Mouse (Mus musculus): ENCODE measurements around the gene Jpt1. TPM values are rescaled to one million over a fixed set of nuclear protein-coding genes. Genes with fewer than 3 reads are reported as not detected.

The Jpt1 gene
- polyA plus RNA-seq, 1 experiment = 386 TPM

- H3K36me3 ChIP-seq (ENCODE audit: control insufficient read depth, insufficient read depth) = no peaks in the 10 kb centered on the region
Observed at GRCm38 (mm10) chr11:115543571-115543970, 29.4 kb upstream of the Jpt1 start.

GRCm38 (mm10) chr11:115538045-115538444 is 23.9 kb upstream of the Jpt1 start:
- Histone ChIP-seq H3K4me3 (no peak overlapping the region), H3K79me2 (ENCODE audit: control insufficient read depth, insufficient read depth) (peaks cover 24% of the 10 kb centered on the region), H3K4me2 (ENCODE audit: low read depth) (no peak overlapping the region), H3ac (ENCODE audit: control insufficient read depth, insufficient read length) (no peak overlapping the region), H3K27me3 (ENCODE audit: control insufficient read depth, insufficient read depth, insufficient read length) (no peaks in the 10 kb centered on the region), H3K36me3 (ENCODE audit: control insufficient read depth, insufficient read depth) (peaks cover 14% of the 10 kb centered on the region)
- TF ChIP-seq MAX (IDR thresholded peaks at IDR 0.05; ENCODE audit: low read depth) (no peak), TCF3 (IDR thresholded peaks at IDR 0.05; ENCODE audit: insufficient read length, low read depth) (no peak), MYOD1 (IDR thresholded peaks at IDR 0.05; ENCODE audit: control insufficient read depth in 1 of 3, insufficient read length in 2 of 3, low read depth in 2 of 3) (no peak), SRF (IDR thresholded peaks at IDR 0.05; ENCODE audit: control insufficient read depth, insufficient read length, low read depth) (no peak), POLR2AphosphoS2 (IDR thresholded peaks at IDR 0.05; ENCODE audit: insufficient read length, low read depth) (no peak), E2F4 (IDR thresholded peaks at IDR 0.05; ENCODE audit: insufficient read depth) (no peak), MYOG (IDR thresholded peaks at IDR 0.05; ENCODE audit: control insufficient read depth in 1 of 3, insufficient read depth in 1 of 3, insufficient read length in 2 of 3, low read depth in 2 of 3) (no peak), REST (IDR thresholded peaks at IDR 0.05; ENCODE audit: insufficient read depth, insufficient read length) (no peak), USF1 (IDR thresholded peaks at IDR 0.05; ENCODE audit: low read depth) (no peak), CEBPB (IDR thresholded peaks at IDR 0.05; ENCODE audit: insufficient read depth, poor library complexity, severe bottlenecking) (no peak), POLR2A (IDR thresholded peaks at IDR 0.05; ENCODE audit: insufficient read length, low read depth) (no peak), TCF12 (IDR thresholded peaks at IDR 0.05; ENCODE audit: insufficient read depth, poor library complexity, severe bottlenecking) (no peak)

More at GRCm38 (mm10) chr11:115543571-115543970, 29.4 kb upstream of the Jpt1 start:
- TF ChIP-seq TCF3 (IDR thresholded peaks at IDR 0.05; ENCODE audit: insufficient read length, low read depth) (no peak), CEBPB (IDR thresholded peaks at IDR 0.05; ENCODE audit: insufficient read depth, poor library complexity, severe bottlenecking) (peak; percentile 84), POLR2AphosphoS2 (IDR thresholded peaks at IDR 0.05; ENCODE audit: insufficient read length, low read depth) (no peak), REST (IDR thresholded peaks at IDR 0.05; ENCODE audit: insufficient read depth, insufficient read length) (no peak), E2F4 (IDR thresholded peaks at IDR 0.05; ENCODE audit: insufficient read depth) (no peak), POLR2A (IDR thresholded peaks at IDR 0.05; ENCODE audit: insufficient read length, low read depth) (no peak), SRF (IDR thresholded peaks at IDR 0.05; ENCODE audit: control insufficient read depth, insufficient read length, low read depth) (no peak)
- Histone ChIP-seq H3K79me2 (ENCODE audit: control insufficient read depth, insufficient read depth) (no peaks in the 10 kb centered on the region), H3K4me2 (ENCODE audit: low read depth) (peak overlapping the region; percentile 16), H3K4me3 (no peak overlapping the region), H3K27me3 (ENCODE audit: control insufficient read depth, insufficient read depth, insufficient read length) (no peaks in the 10 kb centered on the region), H3ac (ENCODE audit: control insufficient read depth, insufficient read length) (no peak overlapping the region)

GRCm38 (mm10) chr11:115536856-115537568 is 22.8 kb upstream of the Jpt1 start:
- H3K79me2 ChIP-seq (ENCODE audit: control insufficient read depth, insufficient read depth) = peaks cover 34% of the 10 kb centered on the region
- H3K4me3 ChIP-seq = peak overlapping the region; percentile 69
- H3K27me3 ChIP-seq (ENCODE audit: control insufficient read depth, insufficient read depth, insufficient read length) = no peaks in the 10 kb centered on the region
- TF ChIP-seq REST (IDR thresholded peaks at IDR 0.05; ENCODE audit: insufficient read depth, insufficient read length) = no peak
- no peak for TF ChIP-seq MYOG (IDR thresholded peaks at IDR 0.05; ENCODE audit: control insufficient read depth in 1 of 3, insufficient read depth in 1 of 3, insufficient read length in 2 of 3, low read depth in 2 of 3)
- TF ChIP-seq TCF3 (IDR thresholded peaks at IDR 0.05; ENCODE audit: insufficient read length, low read depth) = no peak
- no peak for TF ChIP-seq MAX (IDR thresholded peaks at IDR 0.05; ENCODE audit: low read depth)
- TF ChIP-seq POLR2A (IDR thresholded peaks at IDR 0.05; ENCODE audit: insufficient read length, low read depth) = no peak
- TF ChIP-seq MYOD1 (IDR thresholded peaks at IDR 0.05; ENCODE audit: control insufficient read depth in 1 of 3, insufficient read length in 2 of 3, low read depth in 2 of 3) = no peak
- TF ChIP-seq E2F4 (IDR thresholded peaks at IDR 0.05; ENCODE audit: insufficient read depth) = no peak
- TF ChIP-seq USF1 (IDR thresholded peaks at IDR 0.05; ENCODE audit: low read depth) = no peak
- no peak for TF ChIP-seq CEBPB (IDR thresholded peaks at IDR 0.05; ENCODE audit: insufficient read depth, poor library complexity, severe bottlenecking)
- TF ChIP-seq TCF12 (IDR thresholded peaks at IDR 0.05; ENCODE audit: insufficient read depth, poor library complexity, severe bottlenecking) = no peak
- TF ChIP-seq POLR2AphosphoS2 (IDR thresholded peaks at IDR 0.05; ENCODE audit: insufficient read length, low read depth) = no peak
- TF ChIP-seq SRF (IDR thresholded peaks at IDR 0.05; ENCODE audit: control insufficient read depth, insufficient read length, low read depth) = no peak
- no peak overlapping the region for H3ac ChIP-seq (ENCODE audit: control insufficient read depth, insufficient read length)
- H3K4me2 ChIP-seq (ENCODE audit: low read depth) = peak overlapping the region; percentile 76
- H3K36me3 ChIP-seq (ENCODE audit: control insufficient read depth, insufficient read depth) = peaks cover 20% of the 10 kb centered on the region

- H3ac ChIP-seq (ENCODE audit: control insufficient read depth, insufficient read length) = peak within 1 kb of the TSS; percentile 97
- peaks cover 43% of the 10 kb centered on the region for H3K79me2 ChIP-seq (ENCODE audit: control insufficient read depth, insufficient read depth)
- peak within 1 kb of the TSS; percentile 99 for H3K4me2 ChIP-seq (ENCODE audit: low read depth)
- TF ChIP-seq MAX (IDR thresholded peaks at IDR 0.05; ENCODE audit: low read depth) = no peak
- no peak for TF ChIP-seq TCF12 (IDR thresholded peaks at IDR 0.05; ENCODE audit: insufficient read depth, poor library complexity, severe bottlenecking)
- TF ChIP-seq SRF (IDR thresholded peaks at IDR 0.05; ENCODE audit: control insufficient read depth, insufficient read length, low read depth) = no peak
- TF ChIP-seq REST (IDR thresholded peaks at IDR 0.05; ENCODE audit: insufficient read depth, insufficient read length) = no peak
- peak; percentile 72 for TF ChIP-seq POLR2A (IDR thresholded peaks at IDR 0.05; ENCODE audit: insufficient read length, low read depth)
- no peak for TF ChIP-seq CEBPB (IDR thresholded peaks at IDR 0.05; ENCODE audit: insufficient read depth, poor library complexity, severe bottlenecking)
- TF ChIP-seq E2F4 (IDR thresholded peaks at IDR 0.05; ENCODE audit: insufficient read depth) = peak; percentile 43
- TF ChIP-seq POLR2AphosphoS2 (IDR thresholded peaks at IDR 0.05; ENCODE audit: insufficient read length, low read depth) = peak; percentile 80
- TF ChIP-seq USF1 (IDR thresholded peaks at IDR 0.05; ENCODE audit: low read depth) = no peak
- H3K27me3 ChIP-seq (ENCODE audit: control insufficient read depth, insufficient read depth, insufficient read length) = no peaks in the 10 kb centered on the region
- peak within 1 kb of the TSS; percentile 69 for H3K4me3 ChIP-seq
- peaks cover 26% of the 10 kb centered on the region for H3K36me3 ChIP-seq (ENCODE audit: control insufficient read depth, insufficient read depth)
Observed at GRCm38 (mm10) chr11:115536038-115536681, 22.0 kb upstream of the Jpt1 start, which contains the start of gene Sumo2. Sumo2 (minus strand) TSS chr11:115536276.

All from myocyte (in vitro differentiated cells).